Mouse (Mus musculus) gastrocnemius, postnatal 10 days (tissue): ENCODE data around the gene Olfr391-ps. TPM values are rescaled to one million over a fixed set of nuclear protein-coding genes. Genes with fewer than 3 reads are reported as not detected.

Experiments
- DNase-seq: peaks from one replicate; pipeline ENCODE4 v3.0.0; 2021; ENCODE audit warnings: mixed read lengths
- long read RNA-seq, 2 experiments: library from polyadenylated mRNA; stranded (forward); transcript quantifications; one replicate each; pipeline ENCODE4 v2.0.0; 2021
- total RNA-seq, 2 experiments: library from RNA; stranded (reverse); gene quantifications; 2 replicates each; pipeline ENCODE4 v1.2.3; 2021

The Olfr391-ps gene
- total RNA-seq: not detected
- long read RNA-seq, experiment 1: 0 reads
- long read RNA-seq, experiment 2: 0 reads

GRCm38 (mm10) chr11:73802952-73803351 lies at the start of gene Olfr391-ps:
TSS of gene Olfr391-ps (minus strand) at chr11:73803052.
- no peak for DNase-seq

- DNase-seq: no peak
These were observed 48.5 kb upstream of the Olfr391-ps start, which contains the start of gene Olfr393 for GRCm38 (mm10) chr11:73851354-73851753. TSS of gene Olfr393 (minus strand) at chr11:73851454.

DNA sequence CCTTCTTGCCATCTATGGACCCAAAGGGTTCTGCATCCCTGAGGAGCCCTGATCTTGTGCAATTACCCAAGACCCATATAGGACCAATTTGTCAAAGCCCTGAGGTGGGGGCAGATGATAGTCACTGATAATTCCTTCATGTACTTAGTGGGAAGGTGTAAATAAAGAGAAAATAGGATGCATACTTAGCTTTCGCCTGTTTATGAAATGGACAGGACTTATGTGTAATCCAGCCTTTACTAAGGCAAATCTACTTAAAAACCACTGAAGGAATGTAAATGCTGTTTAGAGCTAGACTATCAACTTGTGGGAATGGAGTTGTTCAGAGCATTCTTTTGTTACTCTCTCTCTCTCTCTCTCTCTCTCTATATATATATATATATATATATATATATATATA lies 14.1 kb upstream of the Olfr391-ps start, which contains the start of gene Olfr392:
Gene Olfr392 (minus strand): TSS at position 101 of the 400 bp plus-strand sequence.
- no peak for DNase-seq

GRCm38 (mm10) chr11:73782664-73783063 lies 20.2 kb downstream of the Olfr391-ps start, which contains the start of gene Olfr390:
TSS of gene Olfr390 (plus strand) at chr11:73782964.
- no peak for DNase-seq

DNA sequence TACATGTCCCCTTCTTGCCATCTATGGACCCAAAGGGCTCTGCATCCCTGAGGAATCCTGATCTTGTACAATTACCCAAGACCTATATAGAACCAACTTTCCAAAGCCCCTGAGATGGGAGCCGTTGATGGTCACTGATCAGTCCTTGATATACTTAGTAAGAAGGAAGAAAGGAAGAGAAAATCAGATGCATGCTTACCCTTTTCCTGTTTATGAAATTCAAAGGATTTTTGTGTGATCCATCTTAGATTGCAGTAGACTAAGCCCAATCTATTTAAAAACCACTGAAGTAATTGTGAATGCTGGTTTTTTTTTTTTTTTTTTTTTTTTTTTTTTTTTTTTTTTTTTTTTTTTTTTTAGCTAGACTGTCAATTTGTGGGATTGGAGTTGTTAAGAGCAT lies 22.2 kb downstream of the Olfr391-ps start, which contains the start of gene Olfr389:
Gene Olfr389 (minus strand): TSS at position 101 of the 400 bp plus-strand sequence.
- no peak for DNase-seq

DNA sequence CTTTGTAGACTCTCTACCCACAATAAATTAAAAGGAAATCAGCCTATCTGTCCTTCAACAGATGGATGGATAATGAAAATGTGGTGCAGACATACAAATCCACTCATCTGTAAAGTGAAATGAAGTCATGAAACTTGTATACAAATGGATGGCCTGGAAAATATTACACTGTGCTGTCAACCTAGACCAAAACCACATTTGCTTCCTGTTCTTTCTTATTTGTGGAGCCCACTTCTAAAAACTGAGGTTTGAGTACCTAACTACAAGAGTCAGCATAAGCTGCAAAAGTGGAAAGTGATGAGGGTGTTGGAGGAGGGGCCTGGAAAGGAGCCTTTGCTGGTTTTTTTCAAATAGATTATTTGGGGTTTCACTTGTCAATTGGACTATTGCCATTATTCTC lies 43.7 kb downstream of the Olfr391-ps start:
- DNase-seq: no peak

Other genes with a start within 250 kb of the Olfr391-ps start
- not detected for gene Olfr385, start 210.0 kb downstream of the Olfr391-ps start, total RNA-seq
- gene Olfr384, start 204.5 kb downstream of the Olfr391-ps start, total RNA-seq: not detected
- not detected for gene Zfp735, start 114.3 kb downstream of the Olfr391-ps start, total RNA-seq
- gene Olfr389, start 22.3 kb downstream of the Olfr391-ps start, total RNA-seq: not detected
- gene Olfr390, start 20.1 kb downstream of the Olfr391-ps start, total RNA-seq: not detected
- gene Olfr392, start 14.0 kb upstream of the Olfr391-ps start, total RNA-seq: not detected
- gene Olfr393, start 48.4 kb upstream of the Olfr391-ps start, total RNA-seq: not detected
- not detected for gene Olfr394, start 87.7 kb upstream of the Olfr391-ps start, total RNA-seq
- not detected for gene Olfr395, start 106.2 kb upstream of the Olfr391-ps start, total RNA-seq
- not detected for gene Olfr23, start 133.6 kb upstream of the Olfr391-ps start, total RNA-seq
- not detected for gene Olfr397, start 157.8 kb upstream of the Olfr391-ps start, total RNA-seq
- not detected for gene Olfr398, start 187.4 kb upstream of the Olfr391-ps start, total RNA-seq